Mouse (Mus musculus) CH12.LX (cell line): ENCODE data around the gene Timp3. TPM values are rescaled to one million over a fixed set of nuclear protein-coding genes. Genes with fewer than 3 reads are reported as not detected.

ENCODE experiments used
- DNase-seq: peaks from one replicate; pipeline ENCODE4 v3.0.0-alpha.2; 2013; ENCODE audit errors: extremely low read depth
- H3K27ac ChIP-seq: 2 replicates; pipeline ENCODE4 v1.5.1; 2012; ENCODE audit warnings: low read depth, mild to moderate bottlenecking, control low read depth, moderate library complexity; ENCODE audit not compliant: insufficient read depth
- H3K27me3 ChIP-seq: replicated peaks from 2 replicates; pipeline ENCODE3; 2012; ENCODE audit warnings: inconsistent platforms
- H3K36me3 ChIP-seq, 2 experiments: replicated peaks in 1 of 2; 2 replicates each; pipeline versions ENCODE3 to v1.6.1; 2012; ENCODE audit warnings: inconsistent platforms in 1 of 2, low read length in 1 of 2, mild to moderate bottlenecking in 1 of 2, mixed read lengths in 1 of 2, moderate library complexity in 1 of 2; ENCODE audit not compliant: control insufficient read depth in 1 of 2, insufficient read depth in 1 of 2
- H3K4me1 ChIP-seq, 2 experiments: 2 replicates each; pipeline ENCODE4 v1.6.1; 2012; ENCODE audit warnings: inconsistent platforms in 1 of 2, moderate library complexity in 1 of 2; ENCODE audit not compliant: insufficient read depth in 2 of 2, control insufficient read depth in 1 of 2
- H3K4me2 ChIP-seq: 2 replicates; pipeline ENCODE4 v1.6.1; 2012; ENCODE audit warnings: low read depth, mild to moderate bottlenecking, control low read depth; ENCODE audit not compliant: poor library complexity, insufficient read depth, severe bottlenecking
- H3K4me3 ChIP-seq, 3 experiments: fragments of 150-350 bp in 1 of 3; sonication (generic) in 1 of 3; replicated peaks in 1 of 3; 2 replicates each; pipeline versions ENCODE3 to v1.5.1; 2011 to 2012; ENCODE audit warnings: low read depth in 2 of 3, low read length in 2 of 3, mild to moderate bottlenecking in 2 of 3, moderate library complexity in 2 of 3, control low read depth in 1 of 3, improper control_type of control experiment in 1 of 3, inconsistent platforms in 1 of 3, mixed read lengths in 1 of 3; ENCODE audit not compliant: poor library complexity in 1 of 3
- H3K79me2 ChIP-seq: replicated peaks from 2 replicates; pipeline ENCODE4 v1.6.1; 2012; ENCODE audit warnings: mild to moderate bottlenecking, moderate library complexity; ENCODE audit not compliant: control insufficient read depth, poor library complexity, insufficient read depth, severe bottlenecking; ENCODE audit errors: extremely low read depth
- H3K9ac ChIP-seq: 2 replicates; pipeline ENCODE4 v1.6.1; 2012; ENCODE audit warnings: low read depth, mild to moderate bottlenecking, control low read depth, moderate library complexity; ENCODE audit not compliant: insufficient read depth
- H3K9me3 ChIP-seq: replicated peaks from 2 replicates; pipeline ENCODE3; 2012; ENCODE audit warnings: low read length, inconsistent platforms, mixed read lengths
- CHD2 ChIP-seq: IDR thresholded peaks from 2 replicates; pipeline ENCODE4 v1.6.1; 2011; ENCODE audit warnings: low read length, improper control_type of control experiment
- E2F4 ChIP-seq: IDR thresholded peaks from 2 replicates; pipeline ENCODE4 v1.6.1; 2011; ENCODE audit warnings: low read depth, low read length, improper control_type of control experiment; ENCODE audit not compliant: insufficient replicate concordance
- ETS1 ChIP-seq: conservative IDR thresholded peaks from 2 replicates; pipeline ENCODE4 v1.6.1; 2012; ENCODE audit warnings: low read depth, mild to moderate bottlenecking, inconsistent platforms, low read length, improper control_type of control experiment, moderate library complexity
- GABPA ChIP-seq: IDR thresholded peaks from 2 replicates; pipeline ENCODE4 v1.6.1; 2012; ENCODE audit warnings: low read depth, low read length, improper control_type of control experiment, inconsistent platforms; ENCODE audit not compliant: insufficient replicate concordance
- JUND ChIP-seq: conservative IDR thresholded peaks from 2 replicates; pipeline ENCODE4 v1.6.1; 2011; ENCODE audit warnings: low read depth, low read length, improper control_type of control experiment
- KAT2A ChIP-seq: IDR thresholded peaks from 2 replicates; pipeline ENCODE4 v1.6.1; 2012; ENCODE audit warnings: low read length, improper control_type of control experiment, inconsistent platforms; ENCODE audit not compliant: insufficient replicate concordance
- MAFK ChIP-seq: IDR thresholded peaks from 2 replicates; pipeline ENCODE4 v1.6.1; 2011; ENCODE audit warnings: low read length, improper control_type of control experiment; ENCODE audit not compliant: insufficient replicate concordance
- MAZ ChIP-seq: IDR thresholded peaks from 2 replicates; pipeline ENCODE4 v1.6.1; 2012; ENCODE audit warnings: low read depth, mild to moderate bottlenecking, inconsistent platforms, low read length, improper control_type of control experiment, moderate library complexity
- MYC ChIP-seq: IDR thresholded peaks from 2 replicates; pipeline ENCODE4 v1.6.1; 2011; ENCODE audit warnings: low read depth, mild to moderate bottlenecking, improper control_type of control experiment, low read length
- NRF1 ChIP-seq: IDR thresholded peaks from 2 replicates; pipeline ENCODE4 v1.6.1; 2014; ENCODE audit warnings: low read depth, mild to moderate bottlenecking, inconsistent platforms, low read length, improper control_type of control experiment, moderate library complexity
- PAX5 ChIP-seq: IDR thresholded peaks from 2 replicates; pipeline ENCODE4 v1.6.1; 2012; ENCODE audit warnings: low read length, inconsistent platforms, mixed read lengths
- SIN3A ChIP-seq: IDR thresholded peaks from 2 replicates; pipeline ENCODE4 v1.6.1; 2012; ENCODE audit warnings: low read length, improper control_type of control experiment, inconsistent platforms
- SMC3 ChIP-seq: IDR thresholded peaks from 2 replicates; pipeline ENCODE4 v1.6.1; 2011; ENCODE audit warnings: low read depth, low read length, improper control_type of control experiment
- UBTF ChIP-seq: IDR thresholded peaks from 2 replicates; pipeline ENCODE4 v1.6.1; 2012; ENCODE audit warnings: low read depth, mild to moderate bottlenecking, inconsistent platforms, low read length, improper control_type of control experiment, moderate library complexity
- USF1 ChIP-seq: IDR thresholded peaks from 2 replicates; pipeline ENCODE4 v1.6.1; 2014; ENCODE audit warnings: low read depth, mild to moderate bottlenecking, inconsistent platforms, low read length, improper control_type of control experiment
- USF2 ChIP-seq: conservative IDR thresholded peaks from 2 replicates; pipeline ENCODE4 v1.6.1; 2011; ENCODE audit warnings: low read depth, low read length, improper control_type of control experiment
- ZC3H11A ChIP-seq: IDR thresholded peaks from 2 replicates; pipeline ENCODE4 v1.6.1; 2012; ENCODE audit warnings: low read depth, mild to moderate bottlenecking, inconsistent platforms, low read length, improper control_type of control experiment
- ZKSCAN1 ChIP-seq: IDR thresholded peaks from 2 replicates; pipeline ENCODE4 v1.6.1; 2012; ENCODE audit warnings: low read depth, inconsistent platforms, low read length, improper control_type of control experiment, borderline replicate concordance
- ZNF384 ChIP-seq: IDR thresholded peaks from 2 replicates; pipeline ENCODE4 v1.6.1; 2012; ENCODE audit warnings: low read depth, low read length, improper control_type of control experiment, inconsistent platforms
- dilution Hi-C: fragments of 300-500 bp; cut with MboI; formaldehyde crosslinking; loops from 2 replicates; pipeline ENCODE4 v1.14.3; 2020; ENCODE audit warnings: low sequenced_read_pairs; ENCODE audit not compliant: extremely low pct_unique_long_range_greater_than_20kb, extremely low pct_ligation_motif_present
- in situ Hi-C: fragments of 300-500 bp; cut with MboI; formaldehyde crosslinking; loops from 3 replicates; pipeline ENCODE4 v1.14.3; 2019; ENCODE audit warnings: low sequenced_read_pairs, low pct_ligation_motif_present, low pct_unique_long_range_greater_than_20kb, mixed read lengths
- polyA plus RNA-seq: library from polyadenylated mRNA; unstranded; fragments of >175 nt; gene quantifications from 2 replicates; pipeline ENCODE4 v1.2.1, GENCODE M21; 2012; ENCODE audit warnings: low read depth; ENCODE audit not compliant: insufficient read length
- total RNA-seq, 2 experiments: library from RNA; depleted of rRNA; stranded (reverse); fragments of 300-350 nt in 1 of 2; fragments of >200 nt in 1 of 2; gene quantifications; 2 replicates each; pipeline ENCODE4 v1.2.3; 2012 to 2014

Timp3 gene
- total and polyA plus RNA-seq, 3 experiments: 0.09 to 0.17 TPM; not detected in 1

DNA sequence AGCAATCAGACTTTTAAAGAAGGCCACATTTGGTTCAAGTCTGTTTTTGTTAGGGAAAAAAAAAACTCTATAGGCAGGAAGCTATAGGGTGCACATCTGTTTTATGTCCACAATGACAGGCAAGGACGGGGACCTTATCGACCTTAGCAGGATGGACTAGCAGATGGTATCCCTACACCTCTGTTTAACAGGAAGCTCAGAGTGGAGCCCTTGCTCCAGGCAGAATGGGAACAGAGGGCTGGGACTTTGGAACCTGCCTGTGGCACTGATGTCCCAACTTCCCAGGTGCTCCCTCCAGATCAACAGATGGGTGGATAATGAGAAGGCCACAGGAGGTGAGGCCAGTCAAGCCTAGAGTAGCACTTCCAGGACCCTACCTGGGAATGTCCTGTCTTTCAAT lies 80.5 kb downstream of the Timp3 start:
- Histone ChIP-seq H3K4me1 (peaks cover 3 to 21% of the 10 kb centered on the region in 2 experiments; a peak in 3 of 4 replicates), H3K36me3 (peaks cover 9 to 67% of the 10 kb centered on the region in 2 experiments), H3K9ac (no peak overlapping the region), H3K27ac (no peak overlapping the region), H3K4me3 (no peak overlapping the region), H3K9me3 (no peaks in the 10 kb centered on the region), H3K79me2 (no peaks in the 10 kb centered on the region), H3K4me2 (no peak overlapping the region), H3K27me3 (no peaks in the 10 kb centered on the region)
- dilution Hi-C loops (no loop called here), in situ Hi-C loops (no loop called here)
- no peak for TF ChIP-seq ZKSCAN1
- no peak for TF ChIP-seq PAX5
- no peak for TF ChIP-seq SMC3
- no peak for TF ChIP-seq JUND
- no peak for TF ChIP-seq CHD2
- no peak for TF ChIP-seq USF2
- TF ChIP-seq ZNF384: no peak
- TF ChIP-seq ETS1: no peak
- no peak for TF ChIP-seq NRF1
- TF ChIP-seq GABPA: no peak
- no peak for TF ChIP-seq ZC3H11A
- no peak for TF ChIP-seq MAFK
- TF ChIP-seq MAZ: no peak
- TF ChIP-seq USF1: no peak
- TF ChIP-seq UBTF: no peak
- no peak for TF ChIP-seq SIN3A
- TF ChIP-seq MYC: no peak
- no peak for TF ChIP-seq KAT2A
- no peak for DNase-seq

DNA sequence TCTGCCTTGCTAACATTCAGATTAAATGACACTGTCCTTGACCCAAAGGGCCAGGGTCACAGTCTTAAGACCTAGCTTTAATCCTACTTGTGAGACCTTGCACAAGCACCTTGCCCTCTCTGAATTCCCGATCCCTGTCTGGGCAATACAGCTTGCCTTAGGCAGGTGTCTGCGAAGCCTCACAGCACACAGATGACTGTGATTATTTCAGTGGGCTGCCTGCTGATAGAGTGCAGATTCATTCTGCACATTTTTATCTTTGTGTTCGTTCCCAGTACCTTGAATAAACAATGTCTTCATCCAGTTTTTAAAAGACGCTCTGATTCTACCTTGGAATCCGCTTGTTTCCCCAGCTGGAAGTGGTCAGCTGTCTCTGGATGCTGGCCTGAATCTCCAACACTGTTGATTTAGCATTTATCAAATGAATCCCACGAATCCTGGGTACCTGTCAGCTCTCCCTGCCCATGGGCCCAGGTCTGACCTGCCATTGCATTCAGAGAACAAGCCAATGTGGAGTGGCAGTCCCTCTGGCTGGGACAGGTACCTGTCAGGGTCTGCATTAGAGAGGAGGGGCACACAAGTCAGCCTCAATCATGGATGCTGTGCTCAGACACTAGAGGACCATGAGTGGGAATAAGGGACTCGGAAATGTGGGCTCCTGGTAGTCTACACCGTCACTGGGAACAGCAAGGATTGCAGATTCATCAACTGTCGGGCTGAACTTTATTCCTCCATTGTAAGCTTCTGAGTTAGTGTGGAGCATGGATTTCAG lies 81.2 kb downstream of the Timp3 start:
- Histone ChIP-seq H3K36me3 (peaks cover 6 to 60% of the 10 kb centered on the region in 2 experiments), H3K27ac (no peak overlapping the region), H3K79me2 (no peaks in the 10 kb centered on the region), H3K4me2 (no peak overlapping the region), H3K9me3 (no peaks in the 10 kb centered on the region), H3K27me3 (no peaks in the 10 kb centered on the region), H3K4me3 (no peak overlapping the region), H3K9ac (no peak overlapping the region), H3K4me1 (peaks cover 3 to 23% of the 10 kb centered on the region in 2 experiments; a peak in 3 of 4 replicates)
- no peak for DNase-seq
- in situ Hi-C loops (no loop called here), dilution Hi-C loops (no loop called here)
- TF ChIP-seq MAZ: no peak
- no peak for TF ChIP-seq KAT2A
- TF ChIP-seq E2F4: no peak
